Mouse (Mus musculus) heart, embryonic 13.5 days (tissue): Measurements from ENCODE around the gene Slc43a2. TPM values are rescaled to one million over a fixed set of nuclear protein-coding genes. Genes with fewer than 3 reads are reported as not detected.
A peak's percentile ranks its signal among the peaks of the same experiment; 100 is the strongest.
"Not testable (repeated sequence)": the region's sequence is repeated elsewhere in the genome, so short reads cannot be mapped to it uniquely, and the experiment has no call there.

Experiments
- ATAC-seq: fragments of 200-750 bp; cut with Nextera tagmentation; 2 replicates; pipeline ENCODE4 v1.8.0; 2017; ENCODE audit warnings: moderate TSS enrichment; ENCODE audit not compliant: insufficient number of reproducible peaks, low FRiP score, low TSS enrichment; ENCODE audit errors: extremely low read depth
- H3K27ac ChIP-seq: fragments of 300-500 bp; sonication (generic); replicated peaks from 2 replicates; pipeline ENCODE4 v1.5.1; 2015; ENCODE audit warnings: moderate library complexity, mild to moderate bottlenecking, inconsistent platforms
- H3K27me3 ChIP-seq: fragments of 300-500 bp; sonication (generic); replicated peaks from 2 replicates; pipeline ENCODE4 v1.6.1; 2015; ENCODE audit warnings: mild to moderate bottlenecking, inconsistent platforms
- H3K36me3 ChIP-seq: fragments of 300-500 bp; sonication (generic); 2 replicates; pipeline ENCODE4 v1.6.1; 2015; ENCODE audit warnings: mild to moderate bottlenecking, inconsistent platforms
- H3K4me1 ChIP-seq: fragments of 300-500 bp; sonication (generic); 2 replicates; pipeline ENCODE4 v1.6.1; 2015; ENCODE audit warnings: inconsistent platforms
- H3K4me2 ChIP-seq: fragments of 300-500 bp; sonication (generic); 2 replicates; pipeline ENCODE4 v1.6.1; 2015; ENCODE audit warnings: inconsistent platforms, mild to moderate bottlenecking, moderate library complexity
- H3K4me3 ChIP-seq: fragments of 300-500 bp; sonication (generic); 2 replicates; pipeline ENCODE4 v1.5.1; 2015; ENCODE audit warnings: moderate library complexity, mild to moderate bottlenecking, inconsistent platforms
- H3K9ac ChIP-seq: fragments of 300-500 bp; sonication (generic); 2 replicates; pipeline ENCODE4 v1.6.1; 2015; ENCODE audit warnings: inconsistent platforms, mild to moderate bottlenecking, moderate library complexity
- H3K9me3 ChIP-seq: fragments of 300-500 bp; sonication (generic); 2 replicates; pipeline ENCODE4 v1.6.1; 2016; ENCODE audit warnings: inconsistent platforms
- WGBS: fragments of 180-500 bp; shearing (Covaris S2); methylation state at CpG from one replicate; pipeline ENCODE4 v1.1.7; 2015; ENCODE audit warnings: mixed read lengths; 5-methylcytosine and 5-hydroxymethylcytosine counted together
- polyA plus RNA-seq: library from polyadenylated mRNA; unstranded; fragments of >200 nt; fragmentation: Nextera tagmentation; extraction: Ambion mirVana; gene quantifications from 2 replicates; pipeline ENCODE4 v1.2.1, GENCODE M21; 2015

The Slc43a2 gene
- polyA plus RNA-seq, 1 experiment from 2014 or later = 3.6 TPM

DNA sequence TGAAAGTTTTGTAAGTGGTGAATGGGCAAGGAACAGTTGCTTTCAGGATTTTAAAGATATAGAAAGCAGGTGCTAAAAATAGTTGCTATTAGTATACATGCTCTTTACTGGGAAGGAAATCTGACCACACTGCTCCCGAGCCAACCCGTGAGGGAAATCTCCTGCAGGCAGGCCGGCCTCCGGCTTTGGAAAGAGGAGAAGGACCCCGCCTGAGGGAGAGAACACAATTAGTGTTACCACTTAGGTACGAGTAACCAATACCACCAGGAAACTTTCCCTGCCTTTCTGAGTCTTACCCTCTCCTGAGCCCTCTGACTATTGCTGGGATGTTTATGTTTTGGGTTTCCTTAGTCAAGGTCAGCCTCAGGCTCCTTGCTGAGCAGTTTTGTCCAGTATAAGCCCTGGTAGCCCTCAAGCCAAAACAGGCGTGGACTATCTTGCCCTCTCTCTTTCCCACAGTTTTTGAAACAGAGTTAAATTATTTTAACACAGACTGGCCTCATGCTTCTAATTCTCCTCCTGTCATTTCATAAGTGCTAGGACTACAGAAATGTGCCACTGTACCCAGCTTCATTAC is 21.5 kb downstream of the Slc43a2 start:
- Histone ChIP-seq H3K4me2 (no peak overlapping the region), H3K27me3 (no peaks in the 10 kb centered on the region), H3K36me3 (no peaks in the 10 kb centered on the region), H3K4me3 (no peak overlapping the region), H3K27ac (no peak overlapping the region), H3K9ac (peak overlapping the region; percentile 29; the same call in 1 of the 2 replicates), H3K4me1 (peaks cover 40% of the 10 kb centered on the region), H3K9me3 (no peaks in the 10 kb centered on the region)
- WGBS = 44% methylated on average over 7 of the region's 7 CpGs
- no peak for ATAC-seq

DNA sequence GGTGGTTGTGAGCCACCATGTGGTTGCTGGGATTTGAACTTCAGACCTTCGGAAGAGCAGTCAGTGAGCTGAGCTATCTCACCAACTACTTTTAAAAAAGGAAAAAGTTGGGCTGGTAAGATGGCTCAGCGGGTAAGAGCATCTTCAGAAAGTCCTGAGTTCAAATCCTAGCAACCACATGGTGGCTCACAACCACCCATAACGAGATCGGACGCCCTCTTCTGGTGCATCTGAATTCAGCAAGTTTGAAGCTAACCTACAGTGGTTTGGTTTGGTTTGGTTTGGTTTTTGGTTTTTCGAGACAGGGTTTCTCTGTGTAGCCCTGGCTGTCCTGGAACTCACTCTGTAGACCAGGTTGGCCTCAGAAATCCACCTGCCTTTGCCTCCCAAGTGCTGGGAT is 24.5 kb downstream of the Slc43a2 start:
- H3K9ac ChIP-seq, H3K4me3 ChIP-seq, H3K9me3 ChIP-seq, H3K27ac ChIP-seq, H3K36me3 ChIP-seq, H3K27me3 ChIP-seq, ATAC-seq, H3K4me2 ChIP-seq: not testable (repeated sequence)
- 82% methylated on average over 6 of the region's 6 CpGs for WGBS
- peaks cover 23% of the 10 kb centered on the region for H3K4me1 ChIP-seq

DNA sequence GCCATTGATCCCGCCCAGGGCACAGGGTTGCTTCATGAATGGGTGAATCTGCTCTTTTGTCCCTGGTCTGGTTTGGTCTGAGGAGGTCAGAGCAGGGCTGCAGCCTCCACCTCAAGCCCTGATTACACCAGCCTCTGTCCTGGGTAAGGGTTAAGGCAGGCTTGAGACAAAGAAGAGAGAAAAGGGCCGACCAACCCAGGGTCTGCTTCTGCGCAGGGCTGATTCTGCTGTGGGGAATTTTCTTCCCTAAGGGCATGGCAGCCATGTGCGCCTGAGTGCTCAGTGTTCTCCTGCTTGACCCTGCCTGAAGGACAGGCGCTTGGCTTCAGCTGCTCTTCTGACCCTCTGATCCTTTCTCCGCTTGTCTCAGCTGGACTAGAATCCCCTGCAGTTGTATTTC is 25.6 kb downstream of the Slc43a2 start:
- no peaks in the 10 kb centered on the region for H3K36me3 ChIP-seq
- H3K9ac ChIP-seq = no peak overlapping the region
- no peak overlapping the region for H3K4me3 ChIP-seq
- 80% methylated on average over 6 of the region's 6 CpGs for WGBS
- peaks cover 2% of the 10 kb centered on the region; the same call in 1 of the 2 replicates for H3K27me3 ChIP-seq
- peaks cover 15% of the 10 kb centered on the region for H3K4me1 ChIP-seq
- no peak overlapping the region for H3K27ac ChIP-seq
- no peak overlapping the region for H3K4me2 ChIP-seq
- ATAC-seq = no peak
- H3K9me3 ChIP-seq = no peaks in the 10 kb centered on the region

DNA sequence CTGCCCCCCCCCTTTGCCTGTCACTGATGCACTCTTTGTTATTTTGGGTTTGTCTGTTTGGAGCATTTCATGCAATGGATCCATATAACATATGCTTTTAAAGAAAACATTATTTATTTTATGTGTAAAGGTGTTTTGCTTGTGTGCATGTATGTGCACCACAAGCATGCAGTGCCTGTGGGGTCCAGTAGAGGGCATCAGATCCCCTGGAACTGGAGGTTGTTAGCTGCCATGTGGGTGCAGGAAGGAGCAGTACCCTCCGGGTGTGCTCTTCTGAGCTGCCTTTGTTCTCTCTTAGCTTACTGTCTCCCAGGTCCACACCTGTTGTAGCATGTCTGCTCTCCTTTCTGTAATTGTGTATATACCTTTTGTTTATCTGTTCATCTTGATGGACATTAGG is 26.6 kb downstream of the Slc43a2 start:
- H3K27ac ChIP-seq = no peak overlapping the region
- no peak overlapping the region for H3K4me2 ChIP-seq
- peaks cover 10% of the 10 kb centered on the region for H3K27me3 ChIP-seq
- no peak overlapping the region for H3K9ac ChIP-seq
- H3K4me3 ChIP-seq = no peak overlapping the region
- H3K36me3 ChIP-seq = no peaks in the 10 kb centered on the region
- no peak for ATAC-seq
- H3K4me1 ChIP-seq = peaks cover 13% of the 10 kb centered on the region
- no peaks in the 10 kb centered on the region for H3K9me3 ChIP-seq
- WGBS = 86% methylated on average over 1 of the region's 1 CpGs

DNA sequence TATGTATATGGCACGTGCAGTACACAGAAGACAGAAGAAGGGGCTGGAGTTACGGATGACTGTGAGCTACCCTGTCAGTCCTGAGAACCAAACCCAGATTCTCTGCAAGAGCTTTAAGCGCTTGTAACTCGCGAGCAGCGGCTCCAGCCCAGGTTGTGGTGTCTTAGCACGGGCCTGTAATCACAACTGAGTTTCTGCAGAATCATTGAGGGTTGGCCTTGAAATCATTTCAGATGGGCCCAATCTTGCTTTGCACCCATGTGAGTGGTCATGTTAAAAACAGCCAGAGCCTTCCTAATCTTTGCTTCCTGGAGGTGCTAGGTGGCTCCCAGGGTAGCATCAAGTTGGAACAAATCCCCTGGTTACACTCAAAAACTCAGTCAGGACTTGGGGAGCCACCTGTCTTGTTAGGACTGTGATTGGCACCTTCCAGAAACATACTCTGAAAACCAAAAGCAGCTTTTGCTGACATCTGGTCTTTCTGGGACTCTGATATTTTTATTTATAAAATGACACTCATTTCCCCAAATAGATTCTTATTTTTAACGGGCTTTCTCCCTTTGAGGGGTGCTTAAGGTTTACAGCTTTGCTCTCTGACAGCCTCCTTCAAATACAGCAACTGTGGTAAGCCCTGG is 28.5 kb downstream of the Slc43a2 start:
- H3K4me1 ChIP-seq = peaks cover 28% of the 10 kb centered on the region
- H3K9ac ChIP-seq = no peak overlapping the region
- H3K4me3 ChIP-seq = no peak overlapping the region
- H3K27me3 ChIP-seq = peaks cover 14% of the 10 kb centered on the region
- no peak overlapping the region for H3K27ac ChIP-seq
- no peak for ATAC-seq
- WGBS = 82% methylated on average over 8 of the region's 8 CpGs
- no peaks in the 10 kb centered on the region for H3K36me3 ChIP-seq
- H3K9me3 ChIP-seq = no peaks in the 10 kb centered on the region
- H3K4me2 ChIP-seq = no peak overlapping the region

DNA sequence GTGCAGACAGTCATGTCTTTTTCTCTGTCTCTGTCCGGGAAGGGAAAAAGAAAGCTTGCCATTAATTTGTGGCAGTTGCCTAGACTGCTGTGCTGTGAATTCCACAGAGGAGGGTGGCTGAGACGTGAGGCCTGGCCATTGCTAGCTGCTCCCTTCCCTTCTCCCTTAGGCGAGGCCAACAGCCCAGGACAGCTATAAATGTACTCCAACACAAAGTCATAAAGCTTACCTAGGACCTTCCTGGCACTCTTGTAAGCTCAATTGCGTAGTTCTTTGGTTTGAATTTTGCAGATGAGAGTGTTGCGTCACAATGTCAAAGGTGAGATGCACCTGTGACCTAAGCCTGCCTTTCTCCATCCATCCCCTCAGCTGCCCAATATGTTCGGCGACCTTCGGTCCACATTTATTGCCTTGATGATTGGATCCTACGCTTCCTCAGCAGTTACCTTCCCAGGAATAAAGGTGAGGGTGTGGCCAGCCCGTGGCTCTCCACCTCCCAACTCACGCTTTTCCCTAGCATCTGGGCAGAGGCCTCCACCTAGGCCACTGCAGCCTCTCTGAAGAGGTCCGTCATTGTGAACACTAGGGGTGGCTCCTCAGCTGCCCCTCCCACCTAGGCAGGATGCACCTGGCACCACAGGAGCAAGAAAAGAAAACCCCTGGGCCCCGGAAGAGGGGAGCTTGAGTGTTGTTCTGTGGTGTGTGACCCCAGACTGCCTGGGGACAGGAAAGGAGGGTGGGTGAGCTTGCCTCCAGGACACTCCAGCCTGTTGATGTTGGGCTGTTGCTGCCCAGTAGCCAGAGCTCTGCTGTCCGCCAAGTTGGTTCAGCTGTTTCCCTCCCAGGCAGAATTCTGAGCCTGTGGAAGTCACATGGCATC is 29.3 kb downstream of the Slc43a2 start:
- Histone ChIP-seq H3K4me1 (peaks cover 34% of the 10 kb centered on the region), H3K9ac (no peak overlapping the region), H3K9me3 (no peaks in the 10 kb centered on the region), H3K27ac (no peak overlapping the region), H3K4me3 (no peak overlapping the region), H3K27me3 (peaks cover 14% of the 10 kb centered on the region), H3K4me2 (no peak overlapping the region), H3K36me3 (no peaks in the 10 kb centered on the region)
- ATAC-seq = no peak
- WGBS = 82% methylated on average over 14 of the region's 14 CpGs

DNA sequence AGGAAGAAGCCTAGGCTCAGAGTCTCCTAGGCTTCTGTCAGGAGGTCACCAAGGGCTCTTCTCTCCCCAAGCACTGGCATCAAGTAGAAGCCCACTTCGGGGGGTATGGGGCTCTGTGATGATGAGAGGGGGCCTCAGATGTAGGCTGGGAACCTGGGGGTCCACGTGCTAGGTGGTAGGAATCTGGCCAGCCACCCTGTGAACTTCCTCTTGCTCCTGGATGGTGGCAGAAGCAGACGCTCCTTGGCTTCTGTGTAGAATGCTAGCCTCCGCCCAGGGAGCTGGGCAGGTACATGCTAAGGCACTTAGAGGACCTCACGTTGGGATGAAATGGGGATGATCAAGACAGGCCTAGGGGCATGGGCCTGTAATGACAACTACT is 29.9 kb downstream of the Slc43a2 start:
- Histone ChIP-seq H3K27me3 (peaks cover 14% of the 10 kb centered on the region), H3K36me3 (no peaks in the 10 kb centered on the region), H3K4me1 (peaks cover 41% of the 10 kb centered on the region), H3K9ac (no peak overlapping the region), H3K4me3 (no peak overlapping the region), H3K27ac (no peak overlapping the region), H3K4me2 (no peak overlapping the region), H3K9me3 (no peaks in the 10 kb centered on the region)
- WGBS = 70% methylated on average over 5 of the region's 5 CpGs
- ATAC-seq = no peak

DNA sequence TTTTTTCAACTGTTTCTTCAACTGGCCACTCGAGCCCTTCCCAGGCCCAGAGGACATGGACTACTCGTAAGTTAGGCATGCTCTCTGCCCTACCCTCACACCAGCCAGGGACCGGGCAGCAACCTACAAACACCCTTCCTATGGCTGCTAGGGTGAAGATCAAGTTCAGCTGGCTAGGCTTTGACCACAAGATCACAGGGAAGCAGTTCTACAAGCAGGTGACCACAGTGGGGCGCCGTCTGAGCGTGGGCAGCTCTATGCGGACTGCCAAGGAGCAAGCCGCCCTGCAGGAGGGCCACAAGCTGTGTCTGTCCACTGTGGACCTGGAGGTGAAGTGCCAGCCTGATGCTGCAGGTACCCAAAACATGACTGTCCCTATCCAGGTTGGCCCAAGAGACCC is 31.3 kb downstream of the Slc43a2 start:
- H3K36me3 ChIP-seq = no peaks in the 10 kb centered on the region
- WGBS = 76% methylated on average over 8 of the region's 8 CpGs
- H3K9me3 ChIP-seq = no peaks in the 10 kb centered on the region
- no peak overlapping the region for H3K27ac ChIP-seq
- no peak overlapping the region for H3K4me2 ChIP-seq
- peaks cover 55% of the 10 kb centered on the region for H3K4me1 ChIP-seq
- no peak for ATAC-seq
- peaks cover 15% of the 10 kb centered on the region for H3K27me3 ChIP-seq
- H3K4me3 ChIP-seq = no peak overlapping the region
- H3K9ac ChIP-seq = peak overlapping the region; percentile 16; the same call in 1 of the 2 replicates

DNA sequence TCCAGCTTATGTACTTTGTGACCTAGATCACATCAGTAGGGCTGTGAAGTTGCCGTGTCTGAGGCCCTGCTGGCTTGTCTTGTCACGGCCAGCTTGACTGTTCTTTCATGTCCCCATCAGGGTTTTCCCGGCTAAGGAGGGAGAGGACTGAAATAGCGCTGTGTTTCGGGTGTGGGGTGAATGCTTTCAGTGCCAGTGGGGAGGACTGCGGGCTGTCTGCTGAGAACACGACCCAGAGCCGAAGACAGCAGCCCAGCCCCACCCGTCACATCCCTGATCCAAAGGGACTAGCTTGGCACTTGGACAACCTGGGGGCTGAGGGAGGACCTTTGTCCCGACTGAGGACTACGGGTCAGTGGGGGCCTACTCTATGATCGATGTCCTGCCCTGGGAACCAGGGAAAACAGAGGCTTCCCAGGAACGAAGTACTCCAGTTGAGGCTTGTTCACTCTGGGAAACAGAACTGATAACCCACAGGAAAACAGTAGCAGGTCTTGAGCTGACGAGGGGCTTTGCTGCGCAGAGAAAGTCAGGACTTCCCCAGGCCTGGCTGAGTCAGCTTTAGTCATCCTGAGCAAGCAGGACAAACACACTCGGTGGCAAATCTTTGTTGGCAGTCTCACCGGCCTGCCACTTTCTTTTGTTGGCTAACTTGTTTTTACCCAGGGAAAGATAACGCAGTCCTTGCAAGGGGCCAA is 32.5 kb downstream of the Slc43a2 start:
- peaks cover 57% of the 10 kb centered on the region for H3K4me1 ChIP-seq
- H3K9me3 ChIP-seq = no peaks in the 10 kb centered on the region
- peak overlapping the region; percentile 35 for H3K4me2 ChIP-seq
- 0 out of 2 replicates have a peak, but pooled peaks have one; percentile 9 for ATAC-seq
- peak overlapping the region; percentile 41 for H3K9ac ChIP-seq
- peaks cover 3% of the 10 kb centered on the region; the same call in 1 of the 2 replicates for H3K36me3 ChIP-seq
- H3K27me3 ChIP-seq = peaks cover 27% of the 10 kb centered on the region
- peak overlapping the region; percentile 83 for H3K27ac ChIP-seq
- 18% methylated on average over 18 of the region's 18 CpGs for WGBS
- no peak overlapping the region for H3K4me3 ChIP-seq

DNA sequence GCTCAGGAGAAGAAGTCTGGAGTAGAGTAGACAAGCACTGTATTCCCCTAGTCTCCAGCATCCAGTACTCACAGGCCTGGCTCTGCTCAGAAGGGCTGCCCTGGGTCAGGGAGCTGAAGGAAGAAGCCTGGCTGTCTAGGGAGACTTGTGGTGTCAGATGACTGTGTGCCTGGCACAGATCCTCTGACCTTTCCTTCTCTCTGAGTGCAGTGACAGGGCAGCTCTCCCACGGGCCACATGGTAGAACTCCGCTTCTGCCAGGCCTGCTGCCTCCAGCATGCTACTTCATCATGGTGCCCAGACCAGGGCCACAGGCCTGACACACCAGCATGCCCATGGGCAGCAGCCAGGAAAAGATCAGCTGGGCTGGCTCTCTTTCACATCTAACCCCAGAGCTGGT is 34.4 kb downstream of the Slc43a2 start:
- H3K36me3 ChIP-seq = peaks cover 8% of the 10 kb centered on the region; the same call in 1 of the 2 replicates
- H3K4me3 ChIP-seq = no peak overlapping the region
- no peak overlapping the region for H3K9ac ChIP-seq
- WGBS = 73% methylated on average over 2 of the region's 2 CpGs
- no peak for ATAC-seq
- peaks cover 57% of the 10 kb centered on the region for H3K4me1 ChIP-seq
- H3K27me3 ChIP-seq = peaks cover 39% of the 10 kb centered on the region
- H3K27ac ChIP-seq = no peak overlapping the region
- no peaks in the 10 kb centered on the region for H3K9me3 ChIP-seq
- H3K4me2 ChIP-seq = no peak overlapping the region
